Mouse (Mus musculus) olfactory bulb, adult 2 months (tissue): ENCODE results near the gene Slc15a3.

Experiments used
- CTCF ChIP-seq: fragments of 200-500 bp; IDR thresholded peaks from 2 replicates; pipeline ENCODE4 v1.5.1; 2012; ENCODE audit warnings: low read depth, mild to moderate bottlenecking, low read length, moderate library complexity; ENCODE audit not compliant: insufficient read depth
- POLR2A ChIP-seq: fragments of 200-500 bp; IDR thresholded peaks from 2 replicates; pipeline ENCODE4 v1.6.1; 2012; ENCODE audit warnings: mild to moderate bottlenecking, low read depth, low read length, moderate library complexity; ENCODE audit not compliant: insufficient read depth

DNA sequence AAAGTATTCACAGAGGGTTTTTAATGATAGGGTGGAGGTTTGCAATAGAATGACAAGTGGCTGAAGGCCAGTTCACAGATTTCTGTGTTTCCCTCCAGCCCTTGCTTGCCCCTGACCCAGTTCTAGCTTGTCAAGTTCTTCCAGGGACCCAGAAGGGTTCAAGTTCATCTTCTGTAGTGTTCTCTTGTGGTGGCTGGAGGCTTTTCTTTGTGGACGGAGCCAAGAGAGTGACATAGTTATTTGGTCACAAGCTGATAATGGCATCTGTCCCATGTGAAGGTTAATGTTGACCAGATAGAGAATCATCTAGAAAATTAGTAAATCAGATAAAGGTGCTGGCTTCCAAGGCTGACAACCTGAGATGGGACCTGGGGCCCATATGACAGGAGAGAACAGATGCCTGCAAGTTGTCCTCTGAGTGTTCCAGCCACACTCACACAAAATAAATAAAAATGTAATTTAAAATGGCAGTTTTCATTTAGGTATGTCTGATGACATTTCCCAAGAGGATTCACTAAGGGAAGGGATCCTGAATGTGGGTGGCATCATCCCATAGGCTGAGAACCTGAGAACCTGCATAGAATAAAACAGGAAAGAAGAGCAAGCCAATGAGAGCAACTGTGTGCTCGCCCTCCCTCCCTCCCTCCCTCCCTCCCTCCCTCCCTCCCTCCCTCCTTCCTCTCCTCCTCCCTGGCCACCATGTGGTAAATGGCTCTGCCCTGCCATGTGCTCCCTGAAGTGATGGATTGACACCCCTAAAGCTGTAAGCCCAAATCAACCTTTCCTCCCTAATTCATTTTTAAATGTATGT is 34.5 kb upstream of the Slc15a3 start:
- no peak for TF ChIP-seq POLR2A
- no peak for TF ChIP-seq CTCF
